7 mouse cellular contexts compared by ENCODE assay signal in genomic region chr4:133129931-133130889, GRCm38 (mm10). TPM values are rescaled to one million over a fixed set of nuclear protein-coding genes. Genes with fewer than 3 reads are reported as not detected.
DNase-seq lines count a peak whose midpoint lies in the region; ATAC-seq lines count a peak whose summit lies in the region.

Wasf2 (plus strand) TSS chr4:133130505.

- no peaks in the 10 kb centered on the region for H3K9me3 ChIP-seq in intestine, embryonic 15.5 days
- H3K9me3 ChIP-seq in midbrain, embryonic 10.5 days (replicated peaks): peaks cover 6% of the 10 kb centered on the region; the same call in 1 of the 2 replicates

- peak within 1 kb of the TSS; percentile 91 for H3K9ac ChIP-seq in intestine, embryonic 15.5 days

- DNase-seq in adrenal gland, adult 2 months: peak; percentile 94
- DNase-seq in embryo, embryonic 11.5 days (ENCODE audit: low read depth, low spot score): peak; percentile 91
- peak; percentile 83 to 85 for DNase-seq in gastrocnemius, postnatal 36 days
- DNase-seq in left cerebral cortex, postnatal 25 days (ENCODE audit: low spot score in 2 of 2): peak; percentile 86 to 95
- peak; percentile 95 for DNase-seq in midbrain, embryonic 10.5 days (ENCODE audit: low spot score)
- peak; percentile 95 for DNase-seq in right cerebral cortex, postnatal 4 days

- peak; percentile 96 for ATAC-seq in intestine, embryonic 15.5 days

- no peaks in the 10 kb centered on the region for H3K27me3 ChIP-seq in intestine, embryonic 15.5 days (replicated peaks)
- no peaks in the 10 kb centered on the region for H3K27me3 ChIP-seq in midbrain, embryonic 10.5 days (ENCODE audit: low read depth, poor library complexity, severe bottlenecking)

- H3K27ac ChIP-seq in intestine, embryonic 15.5 days: peak within 1 kb of the TSS; percentile 92
- H3K27ac ChIP-seq in midbrain, embryonic 10.5 days (replicated peaks): peak within 1 kb of the TSS; percentile 95

- peak within 1 kb of the TSS; percentile 70 for H3K4me2 ChIP-seq in intestine, embryonic 15.5 days (replicated peaks)

- under 1% methylated on average over 65 of the region's 65 CpGs for WGBS in intestine, embryonic 15.5 days
- under 1% methylated on average over 65 of the region's 65 CpGs for WGBS in midbrain, embryonic 10.5 days

- peaks cover 7% of the 10 kb centered on the region for H3K4me1 ChIP-seq in intestine, embryonic 15.5 days (replicated peaks)
- H3K4me1 ChIP-seq in midbrain, embryonic 10.5 days: peaks cover 32% of the 10 kb centered on the region

- H3K4me3 ChIP-seq in intestine, embryonic 15.5 days (replicated peaks): peak within 1 kb of the TSS; percentile 91
- H3K4me3 ChIP-seq in midbrain, embryonic 10.5 days: peak within 1 kb of the TSS; percentile 97

- H3K36me3 ChIP-seq in intestine, embryonic 15.5 days: no peaks in the 10 kb centered on the region
- peaks cover 15% of the 10 kb centered on the region for H3K36me3 ChIP-seq in midbrain, embryonic 10.5 days

- intact Hi-C loops in gastrocnemius, postnatal 36 days (cut with DNase I): no loop called here
- intact Hi-C loops in left cerebral cortex, postnatal 25 days (cut with DNase I): loop anchor here (1.0 to 5.0 kb wide), 3 partner anchors 47 to 119 kb away; partner anchors contain the start of gene Ahdc1

RNA-seq across cellular contexts. Expression of gene Wasf2, which starts in this region (rescaled TPM):
- 100 to 1,000 TPM in 1 of 2 experiments, 10 to 100 TPM in 1; 99.4 to 130 TPM for total RNA-seq in adrenal gland, adult 2 months (2021)
- polyA plus RNA-seq in adrenal gland, adult 2 months (2012; rRNA removed): 43.2 and 57.0 TPM in 2 replicates
- total RNA-seq in gastrocnemius, postnatal 36 days (2021): 10 to 100 TPM; 31.1 to 31.8 TPM
- polyA plus RNA-seq in intestine, embryonic 15.5 days (2015; fragmentation: Nextera tagmentation; extraction: Ambion mirVana): 92.5 and 115 TPM in 2 replicates
- total RNA-seq in left cerebral cortex, postnatal 25 days (2021): 10 to 100 TPM; 27.6 to 32.9 TPM
- polyA plus RNA-seq in midbrain, embryonic 10.5 days (2016; fragmentation: Nextera tagmentation; extraction: Ambion mirVana): 48.3 and 50.3 TPM in 2 replicates

Comparison
In these comparisons a context has a peak if more than half of its experiments do, and no peak if none do; other contexts are left out.
1. Peak in every context shown above with its lines: DNase-seq, ATAC-seq, H3K4me3 ChIP-seq and H3K27ac ChIP-seq.